Mouse (Mus musculus): ENCODE measurements around the gene Capn7. TPM values are rescaled to one million over a fixed set of nuclear protein-coding genes. Genes with fewer than 3 reads are reported as not detected.

Capn7 gene
- polyA plus RNA-seq, 1 experiment from 2014 or later, result 51.4 TPM

DNA sequence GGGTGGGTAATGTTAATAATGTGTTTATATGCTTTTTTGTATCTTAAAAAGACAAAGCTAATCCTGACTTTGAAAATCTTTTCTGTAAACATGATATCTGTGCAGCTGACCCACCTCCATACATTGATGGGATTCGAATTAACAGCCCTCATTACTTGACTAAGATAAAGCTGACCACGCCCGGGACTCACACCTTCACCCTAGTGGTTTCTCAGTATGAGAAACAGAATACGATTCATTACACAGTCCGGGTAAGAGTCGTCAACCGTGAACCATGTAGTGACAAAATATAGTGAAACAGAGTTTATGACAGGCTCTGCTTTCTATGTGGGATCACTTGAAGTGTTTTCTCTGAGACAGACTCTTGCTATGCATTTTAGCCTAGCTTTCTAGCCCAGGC is 31.5 kb downstream of the Capn7 start:
- no peak overlapping the region for H3K4me2 ChIP-seq (replicated peaks)
- H3K27me3 ChIP-seq, result no peaks in the 10 kb centered on the region
- H3K4me3 ChIP-seq, result no peak overlapping the region
- H3K36me3 ChIP-seq, result peaks cover 78% of the 10 kb centered on the region
- H3K4me1 ChIP-seq, result no peaks in the 10 kb centered on the region
- H3K9me3 ChIP-seq, result no peaks in the 10 kb centered on the region
- 93% methylated on average over 7 of the region's 7 CpGs for WGBS
- no peak overlapping the region for H3K27ac ChIP-seq (replicated peaks)
- no peak overlapping the region for H3K9ac ChIP-seq (replicated peaks)
- no peak for ATAC-seq (ENCODE audit: low FRiP score, low read depth)

DNA sequence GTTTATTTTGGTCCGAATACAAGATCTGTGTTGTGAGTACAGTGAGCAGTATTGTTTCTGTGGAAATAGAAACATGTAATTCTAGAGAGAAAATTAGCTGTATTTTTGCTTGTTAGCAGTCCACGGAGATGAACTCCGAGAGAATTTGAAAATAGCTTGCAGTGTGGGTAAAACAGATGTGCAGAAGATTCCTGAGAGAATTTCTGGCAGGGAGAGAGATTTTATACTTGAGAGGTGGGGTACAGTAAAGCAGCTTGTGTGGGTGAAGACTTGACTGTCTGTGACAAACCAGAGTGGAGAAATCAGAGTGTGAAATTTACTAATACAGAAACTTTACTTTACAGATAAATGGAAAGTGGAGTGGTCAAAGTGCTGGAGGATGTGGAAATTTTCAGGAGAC is 32.9 kb downstream of the Capn7 start:
- Histone ChIP-seq H3K9ac (replicated peaks) (no peak overlapping the region), H3K36me3 (peaks cover 81% of the 10 kb centered on the region), H3K27me3 (no peaks in the 10 kb centered on the region), H3K4me2 (replicated peaks) (no peak overlapping the region), H3K4me3 (no peak overlapping the region), H3K4me1 (no peaks in the 10 kb centered on the region), H3K9me3 (no peaks in the 10 kb centered on the region), H3K27ac (replicated peaks) (no peak overlapping the region)
- WGBS, result 91% methylated on average over 3 of the region's 3 CpGs
- no peak for ATAC-seq (ENCODE audit: low FRiP score, low read depth)

- Histone ChIP-seq H3K9ac (replicated peaks) (no peak overlapping the region), H3K27ac (replicated peaks) (no peak overlapping the region), H3K9me3 (no peaks in the 10 kb centered on the region), H3K27me3 (no peaks in the 10 kb centered on the region), H3K36me3 (peaks cover 89% of the 10 kb centered on the region), H3K4me3 (no peak overlapping the region), H3K4me2 (replicated peaks) (no peak overlapping the region), H3K4me1 (no peaks in the 10 kb centered on the region)
- ATAC-seq (ENCODE audit: low FRiP score, low read depth), result no peak
- 94% methylated on average over 6 of the region's 6 CpGs for WGBS
Measured at GRCm38 (mm10) chr14:31374390-31374789, 38.0 kb downstream of the Capn7 start.

- WGBS, result 92% methylated on average over 3 of the region's 3 CpGs
Measured at GRCm38 (mm10) chr14:31376331-31376730, 39.9 kb downstream of the Capn7 start.

DNA sequence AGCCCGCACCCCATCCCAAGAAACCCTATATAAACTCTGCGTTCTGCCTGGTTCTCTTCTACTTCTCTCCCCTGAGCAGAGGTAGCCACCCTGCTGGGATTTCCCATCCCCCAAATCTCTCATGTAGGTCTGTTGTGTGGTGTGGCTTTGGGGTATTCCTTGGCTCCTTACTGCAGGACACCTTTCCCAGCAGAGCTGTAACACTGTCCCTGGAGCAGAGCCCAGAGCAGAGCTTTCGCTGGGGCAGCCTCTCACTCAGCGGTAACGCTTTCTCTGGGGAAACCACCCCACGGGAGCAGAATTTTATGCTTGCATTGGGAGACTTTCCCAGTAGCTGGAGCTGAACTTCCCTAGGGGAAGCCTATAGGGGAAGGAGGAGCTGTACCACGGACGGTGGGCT is 45.8 kb downstream of the Capn7 start:
- Histone ChIP-seq H3K9ac (replicated peaks) (no peak overlapping the region), H3K27me3 (no peaks in the 10 kb centered on the region), H3K4me3 (no peak overlapping the region), H3K27ac (replicated peaks) (no peak overlapping the region), H3K9me3 (no peaks in the 10 kb centered on the region), H3K4me2 (replicated peaks) (no peak overlapping the region), H3K4me1 (0 out of 2 replicates have a peak, but pooled peaks cover 3% of the 10 kb centered on the region), H3K36me3 (peaks cover 21% of the 10 kb centered on the region)
- WGBS, result 84% methylated on average over 8 of the region's 8 CpGs
- ATAC-seq (ENCODE audit: low FRiP score, low read depth), result no peak

More at GRCm38 (mm10) chr14:31376331-31376730, 39.9 kb downstream of the Capn7 start:
- H3K4me3 ChIP-seq, result no peak overlapping the region
- peaks cover 71% of the 10 kb centered on the region for H3K36me3 ChIP-seq
- ATAC-seq (ENCODE audit: low FRiP score, low read depth), result no peak
- H3K27me3 ChIP-seq, result no peaks in the 10 kb centered on the region
- H3K9ac ChIP-seq (replicated peaks), result no peak overlapping the region
- H3K9me3 ChIP-seq, result no peaks in the 10 kb centered on the region
- H3K4me1 ChIP-seq, result no peaks in the 10 kb centered on the region
- no peak overlapping the region for H3K27ac ChIP-seq (replicated peaks)
- H3K4me2 ChIP-seq (replicated peaks), result no peak overlapping the region

DNA sequence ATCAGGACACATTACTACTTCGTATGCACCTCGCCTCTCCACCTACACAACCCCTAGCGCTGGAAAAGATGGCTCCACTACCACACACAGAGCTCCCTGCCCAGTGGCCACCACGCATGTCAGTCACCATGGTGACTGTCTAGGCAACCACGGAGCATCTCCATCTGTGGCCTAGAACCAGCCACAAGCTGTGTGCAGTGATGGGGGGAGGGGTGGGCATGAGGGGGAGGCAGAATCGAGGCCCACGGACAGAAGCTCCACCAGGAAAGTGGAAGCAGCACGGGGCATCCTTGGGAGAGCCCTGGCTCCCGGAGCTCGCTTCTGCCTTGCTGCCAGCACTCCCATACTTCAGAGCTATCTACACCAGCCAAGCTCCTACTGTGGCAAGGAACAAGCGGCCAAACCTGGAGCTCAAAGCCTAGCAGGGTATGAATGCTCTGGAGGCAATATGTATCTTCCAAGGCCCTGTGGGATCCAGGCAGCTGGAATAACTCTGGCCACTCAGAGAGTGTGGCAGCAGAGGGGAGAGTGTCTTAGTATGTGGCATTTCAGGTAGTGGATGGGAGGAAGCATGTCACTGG is 47.1 kb downstream of the Capn7 start:
- H3K9me3 ChIP-seq, result no peaks in the 10 kb centered on the region
- no peak overlapping the region for H3K4me3 ChIP-seq
- ATAC-seq (ENCODE audit: low FRiP score, low read depth), result no peak
- H3K4me1 ChIP-seq, result peaks cover 3% of the 10 kb centered on the region; the same call in 1 of the 2 replicates
- WGBS, result 80% methylated on average over 11 of the region's 11 CpGs
- no peak overlapping the region for H3K27ac ChIP-seq (replicated peaks)
- no peak overlapping the region for H3K9ac ChIP-seq (replicated peaks)
- peaks cover 11% of the 10 kb centered on the region for H3K36me3 ChIP-seq
- H3K27me3 ChIP-seq, result no peaks in the 10 kb centered on the region
- no peak overlapping the region for H3K4me2 ChIP-seq (replicated peaks)

DNA sequence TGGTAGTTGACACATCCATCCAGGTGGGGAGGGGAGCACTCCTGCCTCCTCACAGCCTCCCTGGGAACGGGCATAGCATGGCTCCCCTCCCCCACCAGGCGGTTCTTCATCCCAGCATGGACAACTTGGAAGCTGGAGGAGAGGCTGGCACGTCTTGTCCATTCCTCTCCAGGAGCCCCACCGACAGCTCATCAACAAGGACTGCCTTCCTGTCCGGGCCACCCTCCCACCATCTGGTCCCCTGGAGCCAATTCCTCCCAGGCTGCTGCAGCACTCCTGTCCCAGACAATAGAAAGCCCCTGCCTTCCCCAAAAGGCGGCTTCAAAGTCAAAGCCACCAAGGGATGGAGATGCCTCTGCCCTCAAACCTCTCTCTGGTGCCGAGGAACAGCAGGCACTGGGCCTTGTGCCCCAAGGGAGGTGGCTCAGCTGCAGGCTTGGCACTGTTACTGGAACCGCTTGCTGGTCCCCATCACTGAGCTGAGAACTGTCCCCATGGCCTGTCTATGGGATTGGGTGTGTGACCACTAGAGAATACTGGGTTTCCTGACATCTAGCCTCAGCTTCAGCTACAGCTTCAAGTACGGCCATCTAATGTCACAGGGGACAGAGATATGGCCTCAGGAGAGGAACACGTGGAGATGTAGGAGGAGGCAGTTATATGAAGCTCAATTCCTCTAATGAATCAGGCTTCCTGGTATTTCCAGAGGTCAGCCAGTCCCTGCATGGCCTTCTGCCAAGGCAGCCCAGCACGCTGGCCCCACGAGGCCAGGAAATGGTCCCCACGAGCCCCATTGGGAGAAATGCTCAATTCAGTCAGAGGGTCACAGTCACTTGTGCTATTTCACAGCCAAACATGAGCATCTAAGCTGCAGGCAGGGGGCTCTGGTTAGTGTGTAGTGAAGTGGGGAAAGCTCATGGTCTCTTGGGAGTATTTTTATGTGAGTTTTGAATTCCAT is 48.2 kb downstream of the Capn7 start:
- ATAC-seq (ENCODE audit: low FRiP score, low read depth), result no peak
- H3K4me1 ChIP-seq, result peaks cover 3% of the 10 kb centered on the region; the same call in 1 of the 2 replicates
- H3K4me2 ChIP-seq (replicated peaks), result no peak overlapping the region
- 75% methylated on average over 13 of the region's 13 CpGs for WGBS
- H3K27me3 ChIP-seq, result no peaks in the 10 kb centered on the region
- no peak overlapping the region for H3K27ac ChIP-seq (replicated peaks)
- no peak overlapping the region for H3K4me3 ChIP-seq
- H3K9ac ChIP-seq (replicated peaks), result no peak overlapping the region
- H3K9me3 ChIP-seq, result no peaks in the 10 kb centered on the region
- peaks cover 6% of the 10 kb centered on the region for H3K36me3 ChIP-seq

DNA sequence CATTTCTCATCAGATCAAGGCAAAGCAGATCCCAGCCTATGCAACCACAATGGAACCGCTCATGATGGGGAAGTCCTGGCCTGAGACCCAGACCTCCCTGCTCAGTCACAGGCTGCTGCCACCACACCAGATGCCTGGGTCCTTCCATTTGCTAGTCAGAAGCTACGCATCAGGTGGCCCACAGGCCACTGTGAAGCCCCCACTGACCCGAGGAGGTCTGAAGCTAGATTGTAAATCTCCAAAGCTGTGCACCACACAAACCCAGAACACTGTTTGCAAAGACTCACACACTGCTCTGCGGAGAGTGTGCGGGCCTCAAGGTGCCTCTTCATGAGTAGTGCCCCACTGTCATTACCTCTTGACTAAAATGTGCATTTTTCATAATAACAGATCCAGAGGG is 49.0 kb downstream of the Capn7 start:
- H3K9ac ChIP-seq (replicated peaks), result no peak overlapping the region
- H3K9me3 ChIP-seq, result no peaks in the 10 kb centered on the region
- peaks cover 3% of the 10 kb centered on the region; the same call in 1 of the 2 replicates for H3K4me1 ChIP-seq
- ATAC-seq (ENCODE audit: low FRiP score, low read depth), result no peak
- H3K27me3 ChIP-seq, result no peaks in the 10 kb centered on the region
- no peak overlapping the region for H3K4me2 ChIP-seq (replicated peaks)
- H3K27ac ChIP-seq (replicated peaks), result no peak overlapping the region
- 90% methylated on average over 5 of the region's 5 CpGs for WGBS
- H3K4me3 ChIP-seq, result no peak overlapping the region
- H3K36me3 ChIP-seq, result peaks cover 6% of the 10 kb centered on the region

DNA sequence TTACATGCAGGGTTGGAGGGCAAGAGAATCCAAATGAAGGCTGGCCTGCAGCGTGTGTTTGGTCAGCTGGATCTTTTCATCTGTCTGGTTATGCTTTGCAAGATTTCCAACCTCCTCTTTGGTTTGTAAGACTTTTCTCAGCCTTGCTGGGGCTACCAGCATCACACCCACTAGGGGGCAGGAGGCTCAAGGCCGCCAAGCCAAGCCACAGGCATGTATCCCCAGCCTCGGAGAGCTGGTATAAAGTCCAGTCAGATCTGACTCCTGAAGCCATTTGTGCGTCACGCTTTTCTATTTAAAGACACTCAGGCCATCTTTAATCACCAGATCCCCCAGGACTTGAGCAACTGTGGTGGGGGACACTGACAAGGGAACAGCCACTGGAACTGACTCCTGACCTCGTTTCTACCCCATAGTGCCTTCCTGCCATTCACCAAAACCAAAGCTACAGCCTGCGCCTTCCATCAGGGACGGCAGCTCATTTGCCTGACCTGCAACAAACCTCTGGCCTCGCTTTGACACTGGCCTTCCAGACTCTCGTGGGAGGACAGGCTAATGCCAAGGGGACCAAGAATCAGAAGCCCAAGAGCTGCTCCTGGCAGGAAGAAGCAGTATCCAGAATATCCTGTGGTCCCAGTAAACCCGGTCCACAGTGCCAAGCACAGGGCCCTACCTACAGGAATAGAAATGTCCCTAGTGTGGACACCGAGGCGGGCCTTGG is 49.7 kb downstream of the Capn7 start:
- Histone ChIP-seq H3K36me3 (peaks cover 6% of the 10 kb centered on the region), H3K4me2 (replicated peaks) (no peak overlapping the region), H3K4me3 (no peak overlapping the region), H3K9ac (replicated peaks) (no peak overlapping the region), H3K4me1 (peaks cover 3% of the 10 kb centered on the region; the same call in 1 of the 2 replicates), H3K27me3 (no peaks in the 10 kb centered on the region), H3K27ac (replicated peaks) (no peak overlapping the region), H3K9me3 (no peaks in the 10 kb centered on the region)
- no peak for ATAC-seq (ENCODE audit: low FRiP score, low read depth)
- 60% methylated on average over 13 of the region's 13 CpGs for WGBS

- H3K4me3 ChIP-seq, result no peak overlapping the region
- WGBS, result 84% methylated on average over 11 of the region's 11 CpGs
- H3K4me1 ChIP-seq, result peaks cover 3% of the 10 kb centered on the region; the same call in 1 of the 2 replicates
- H3K36me3 ChIP-seq, result peaks cover 2% of the 10 kb centered on the region; the same call in 1 of the 2 replicates
- ATAC-seq (ENCODE audit: low FRiP score, low read depth), result no peak
- H3K27me3 ChIP-seq, result no peaks in the 10 kb centered on the region
- H3K27ac ChIP-seq (replicated peaks), result no peak overlapping the region
- no peaks in the 10 kb centered on the region for H3K9me3 ChIP-seq
- H3K9ac ChIP-seq (replicated peaks), result no peak overlapping the region
- H3K4me2 ChIP-seq (replicated peaks), result no peak overlapping the region
Measured at GRCm38 (mm10) chr14:31387301-31387981, 51.0 kb downstream of the Capn7 start.

DNA sequence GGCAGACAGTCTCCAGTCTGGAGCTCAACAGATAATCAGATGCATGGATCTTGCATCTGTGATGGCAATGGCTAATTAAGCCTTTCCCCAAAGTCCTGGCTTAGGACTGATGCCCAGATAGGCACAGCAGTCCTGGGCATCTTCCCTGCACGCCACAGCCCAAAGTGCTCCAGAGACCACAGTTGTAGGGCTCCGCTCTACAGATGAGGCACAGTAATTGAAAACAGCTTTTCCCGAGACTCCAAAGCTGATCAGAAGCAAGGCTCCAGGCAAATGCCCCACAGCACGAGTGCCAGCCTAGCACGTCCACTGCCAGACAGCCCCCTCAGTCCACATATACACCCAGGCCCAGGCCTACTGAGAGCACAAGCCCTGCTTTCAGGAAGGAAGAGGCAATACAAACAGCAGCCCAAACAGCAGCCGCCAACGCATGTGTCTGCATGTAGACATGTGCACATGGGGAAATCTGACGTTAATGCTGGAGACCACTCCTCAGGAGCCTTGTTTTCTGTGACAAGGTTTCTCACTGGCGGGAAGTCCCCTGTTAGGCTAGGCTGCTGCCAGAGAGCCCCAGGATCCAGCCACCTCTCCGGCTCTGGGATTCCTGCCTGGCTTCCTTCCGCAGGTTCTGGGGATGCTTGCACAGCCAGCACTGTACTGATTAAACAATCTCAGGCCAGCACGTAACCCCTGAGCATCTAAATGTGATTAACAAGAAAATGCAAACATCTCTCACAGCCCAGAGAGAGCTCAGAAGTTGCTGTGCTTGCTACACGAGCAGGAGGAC is 51.8 kb downstream of the Capn7 start:
- Histone ChIP-seq H3K27me3 (no peaks in the 10 kb centered on the region), H3K4me2 (replicated peaks) (no peak overlapping the region), H3K4me3 (no peak overlapping the region), H3K9me3 (no peaks in the 10 kb centered on the region), H3K9ac (replicated peaks) (no peak overlapping the region), H3K36me3 (no peaks in the 10 kb centered on the region), H3K27ac (replicated peaks) (0 out of 2 replicates have a peak overlapping the region, but pooled peaks have one; percentile 15), H3K4me1 (peaks cover 3% of the 10 kb centered on the region; the same call in 1 of the 2 replicates)
- no peak for ATAC-seq (ENCODE audit: low FRiP score, low read depth)
- WGBS, result 76% methylated on average over 13 of the region's 13 CpGs
